Mouse (Mus musculus): ENCODE data around the gene Neo1. TPM values are rescaled to one million over a fixed set of nuclear protein-coding genes. Genes with fewer than 3 reads are reported as not detected.
A peak's percentile ranks its signal among the peaks of the same experiment; 100 is the strongest.

The Neo1 gene
- total RNA-seq, 1 experiment from 2014 or later: 0.60 TPM

- ATAC-seq (replicated peaks in 1 of 2; ENCODE audit: insufficient read depth in 1 of 2, low FRiP score in 2 of 2, low TSS enrichment in 1 of 2, low read depth in 1 of 2, poor library complexity in 2 of 2, severe bottlenecking in 2 of 2): no peak
Observed at GRCm38 (mm10) chr9:58879836-58880235, 156.4 kb downstream of the Neo1 start.

GRCm38 (mm10) chr9:58876946-58877625 lies 159.2 kb downstream of the Neo1 start:
- ATAC-seq (replicated peaks in 1 of 2; ENCODE audit: insufficient read depth in 1 of 2, low FRiP score in 2 of 2, low TSS enrichment in 1 of 2, low read depth in 1 of 2, poor library complexity in 2 of 2, severe bottlenecking in 2 of 2): no peak

- no peak for ATAC-seq (replicated peaks in 1 of 2; ENCODE audit: insufficient read depth in 1 of 2, low FRiP score in 2 of 2, low TSS enrichment in 1 of 2, low read depth in 1 of 2, poor library complexity in 2 of 2, severe bottlenecking in 2 of 2)
Observed at GRCm38 (mm10) chr9:58875439-58875838, 160.8 kb downstream of the Neo1 start.

GRCm38 (mm10) chr9:58874354-58874753 lies 161.9 kb downstream of the Neo1 start:
- no peak for ATAC-seq (replicated peaks in 1 of 2; ENCODE audit: insufficient read depth in 1 of 2, low FRiP score in 2 of 2, low TSS enrichment in 1 of 2, low read depth in 1 of 2, poor library complexity in 2 of 2, severe bottlenecking in 2 of 2)

- peak in 1 of 2 experiments; percentile 53; a peak in 2 of 4 replicates for ATAC-seq (replicated peaks in 1 of 2; ENCODE audit: insufficient read depth in 1 of 2, low FRiP score in 2 of 2, low TSS enrichment in 1 of 2, low read depth in 1 of 2, poor library complexity in 2 of 2, severe bottlenecking in 2 of 2)
Observed at GRCm38 (mm10) chr9:58873541-58874324, 162.5 kb downstream of the Neo1 start.

GRCm38 (mm10) chr9:58871141-58871540 lies 165.1 kb downstream of the Neo1 start:
- no peak for ATAC-seq (replicated peaks in 1 of 2; ENCODE audit: insufficient read depth in 1 of 2, low FRiP score in 2 of 2, low TSS enrichment in 1 of 2, low read depth in 1 of 2, poor library complexity in 2 of 2, severe bottlenecking in 2 of 2)

- no peak for ATAC-seq (replicated peaks in 1 of 2; ENCODE audit: insufficient read depth in 1 of 2, low FRiP score in 2 of 2, low TSS enrichment in 1 of 2, low read depth in 1 of 2, poor library complexity in 2 of 2, severe bottlenecking in 2 of 2)
Observed at GRCm38 (mm10) chr9:58863826-58864225, 172.4 kb downstream of the Neo1 start.

- ATAC-seq (replicated peaks in 1 of 2; ENCODE audit: insufficient read depth in 1 of 2, low FRiP score in 2 of 2, low TSS enrichment in 1 of 2, low read depth in 1 of 2, poor library complexity in 2 of 2, severe bottlenecking in 2 of 2): no peak
Observed at GRCm38 (mm10) chr9:58859080-58859635, 177.1 kb downstream of the Neo1 start.

GRCm38 (mm10) chr9:58854931-58855330 lies 181.3 kb downstream of the Neo1 start:
- no peak for ATAC-seq (replicated peaks in 1 of 2; ENCODE audit: insufficient read depth in 1 of 2, low FRiP score in 2 of 2, low TSS enrichment in 1 of 2, low read depth in 1 of 2, poor library complexity in 2 of 2, severe bottlenecking in 2 of 2)

- no peak for ATAC-seq (replicated peaks in 1 of 2; ENCODE audit: insufficient read depth in 1 of 2, low FRiP score in 2 of 2, low TSS enrichment in 1 of 2, low read depth in 1 of 2, poor library complexity in 2 of 2, severe bottlenecking in 2 of 2)
Observed at GRCm38 (mm10) chr9:58849576-58850315, 186.5 kb downstream of the Neo1 start.

- ATAC-seq (replicated peaks in 1 of 2; ENCODE audit: insufficient read depth in 1 of 2, low FRiP score in 2 of 2, low TSS enrichment in 1 of 2, low read depth in 1 of 2, poor library complexity in 2 of 2, severe bottlenecking in 2 of 2): no peak
Observed at GRCm38 (mm10) chr9:58847676-58848075, 188.6 kb downstream of the Neo1 start.

GRCm38 (mm10) chr9:58847008-58847407 lies 189.2 kb downstream of the Neo1 start:
- 0 out of 4 replicates have a peak, but pooled peaks of 1 of the 2 experiments have one; percentile 17 for ATAC-seq (replicated peaks in 1 of 2; ENCODE audit: insufficient read depth in 1 of 2, low FRiP score in 2 of 2, low TSS enrichment in 1 of 2, low read depth in 1 of 2, poor library complexity in 2 of 2, severe bottlenecking in 2 of 2)

GRCm38 (mm10) chr9:58844597-58844996 lies 191.6 kb downstream of the Neo1 start:
- no peak for ATAC-seq (replicated peaks in 1 of 2; ENCODE audit: insufficient read depth in 1 of 2, low FRiP score in 2 of 2, low TSS enrichment in 1 of 2, low read depth in 1 of 2, poor library complexity in 2 of 2, severe bottlenecking in 2 of 2)

- ATAC-seq (replicated peaks in 1 of 2; ENCODE audit: insufficient read depth in 1 of 2, low FRiP score in 2 of 2, low TSS enrichment in 1 of 2, low read depth in 1 of 2, poor library complexity in 2 of 2, severe bottlenecking in 2 of 2): no peak
Observed at GRCm38 (mm10) chr9:58841655-58842054, 194.6 kb downstream of the Neo1 start.

GRCm38 (mm10) chr9:58838504-58838903 lies 197.7 kb downstream of the Neo1 start:
- no peak for ATAC-seq (replicated peaks in 1 of 2; ENCODE audit: insufficient read depth in 1 of 2, low FRiP score in 2 of 2, low TSS enrichment in 1 of 2, low read depth in 1 of 2, poor library complexity in 2 of 2, severe bottlenecking in 2 of 2)

GRCm38 (mm10) chr9:58837174-58837573 lies 199.1 kb downstream of the Neo1 start:
- no peak for ATAC-seq (replicated peaks in 1 of 2; ENCODE audit: insufficient read depth in 1 of 2, low FRiP score in 2 of 2, low TSS enrichment in 1 of 2, low read depth in 1 of 2, poor library complexity in 2 of 2, severe bottlenecking in 2 of 2)

GRCm38 (mm10) chr9:58832939-58833338 lies 203.3 kb downstream of the Neo1 start:
- no peak for ATAC-seq (replicated peaks in 1 of 2; ENCODE audit: insufficient read depth in 1 of 2, low FRiP score in 2 of 2, low TSS enrichment in 1 of 2, low read depth in 1 of 2, poor library complexity in 2 of 2, severe bottlenecking in 2 of 2)

GRCm38 (mm10) chr9:58829627-58830026 lies 206.6 kb downstream of the Neo1 start:
- ATAC-seq (replicated peaks in 1 of 2; ENCODE audit: insufficient read depth in 1 of 2, low FRiP score in 2 of 2, low TSS enrichment in 1 of 2, low read depth in 1 of 2, poor library complexity in 2 of 2, severe bottlenecking in 2 of 2): no peak
